Mouse (Mus musculus) brain, embryonic 14.5 days (tissue): ENCODE measurements at regions not wholly inside any gene's neighbourhood (a gene's known extent, or its start where the extent isn't known, plus 50 kb on each side); places are given as distances from the start of the nearest gene placed in this dataset.
A peak's percentile ranks its signal among the peaks of the same experiment; 100 is the strongest.

Experiments
- DNase-seq: peaks from one replicate; pipeline ENCODE4 v3.0.0-alpha.2; 2011; ENCODE audit warnings: low read depth
- CTCF ChIP-seq: fragments of 200-500 bp; IDR thresholded peaks from 2 replicates; pipeline ENCODE4 v1.5.1; 2012; ENCODE audit warnings: inconsistent platforms, mild to moderate bottlenecking, moderate library complexity, borderline replicate concordance; ENCODE audit not compliant: insufficient read depth, insufficient read length; ENCODE audit errors: extremely low read depth
- POLR2A ChIP-seq: fragments of 200-500 bp; IDR thresholded peaks from 2 replicates; pipeline ENCODE4 v1.6.1; 2012; ENCODE audit warnings: mild to moderate bottlenecking, inconsistent platforms, borderline replicate concordance; ENCODE audit not compliant: poor library complexity, insufficient read depth, insufficient read length, severe bottlenecking; ENCODE audit errors: extremely low read depth

GRCm38 (mm10) chrX:126600360-126600759 lies 215.3 kb downstream of the 4932411N23Rik start:
- TF ChIP-seq CTCF: no peak
- no peak for TF ChIP-seq POLR2A
- DNase-seq: peak; percentile 0
